Mouse (Mus musculus): ENCODE data around the gene Gm20721.

GRCm38 (mm10) chr2:174287921-174288320, 58.6 kb downstream of the Gm20721 start:
- TF ChIP-seq CTCF (IDR thresholded peaks at IDR 0.05; ENCODE audit: low read depth): no peak
- TF ChIP-seq EP300 (IDR thresholded peaks at IDR 0.05; ENCODE audit: low read depth): no peak
